Mouse (Mus musculus) testis, adult 2 months (tissue): ENCODE results near the gene Gpr34.

Source experiments
- CTCF ChIP-seq: fragments of 200-500 bp; IDR thresholded peaks from 2 replicates; pipeline ENCODE4 v1.5.1; 2012; ENCODE audit warnings: low read depth, mild to moderate bottlenecking, inconsistent platforms, low read length, moderate library complexity; ENCODE audit not compliant: control insufficient read depth, insufficient read depth, insufficient replicate concordance
- POLR2A ChIP-seq: fragments of 200-500 bp; IDR thresholded peaks from 2 replicates; pipeline ENCODE4 v1.6.1; 2012; ENCODE audit warnings: low read depth, mild to moderate bottlenecking, inconsistent platforms, low read length, moderate library complexity; ENCODE audit not compliant: control insufficient read depth

DNA sequence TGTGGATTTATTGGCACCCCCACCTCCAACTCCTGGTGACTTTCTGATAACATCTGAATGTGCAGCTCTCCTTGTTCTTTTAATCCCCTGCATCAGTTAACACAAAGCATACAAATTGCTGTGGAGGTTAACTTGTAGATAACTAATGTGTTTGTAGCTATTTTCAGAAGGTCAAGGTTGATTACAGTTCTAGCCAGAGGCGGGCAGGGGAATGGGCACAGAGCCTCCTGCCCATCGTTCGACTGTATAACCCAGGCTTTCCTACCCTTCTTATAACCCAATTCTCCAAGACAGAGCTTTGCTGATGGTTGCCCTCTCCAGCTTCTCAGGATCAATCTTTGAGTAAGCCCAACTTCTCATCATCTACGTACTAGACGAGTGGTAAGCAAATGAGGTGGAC, 29.2 kb downstream of the Gpr34 start, which contains the start of gene Gpr82:
- TF ChIP-seq POLR2A = no peak
- TF ChIP-seq CTCF = no peak
